Mouse (Mus musculus): ENCODE data around the gene Gdnf.

- TF ChIP-seq EP300 (IDR thresholded peaks at IDR 0.05; ENCODE audit: insufficient read depth, low read depth, low read length): no peak
- no peak for TF ChIP-seq CTCF (IDR thresholded peaks at IDR 0.05)
These were observed 52.7 kb downstream of the Gdnf start for GRCm38 (mm10) chr15:7863328-7863727.

Data from heart, adult 2 months (tissue).